Mouse (Mus musculus) adrenal gland, postnatal 14 days (tissue): ENCODE data around the gene Tom1l2. TPM values are rescaled to one million over a fixed set of nuclear protein-coding genes. Genes with fewer than 3 reads are reported as not detected.

Source experiments
- DNase-seq: peaks from one replicate; pipeline ENCODE4 v3.0.0; 2021; ENCODE audit warnings: mixed read lengths
- total RNA-seq: library from RNA; stranded (reverse); gene quantifications from 2 replicates; pipeline ENCODE4 v1.2.3, GENCODE M21; 2021

Tom1l2 gene
- total RNA-seq, 1 experiment from 2014 or later, result 55.9 TPM

GRCm38 (mm10) chr11:60305611-60306010 is 47.1 kb downstream of the Tom1l2 start:
- no peak for DNase-seq

- no peak for DNase-seq
Observed at GRCm38 (mm10) chr11:60303497-60303896, 49.2 kb downstream of the Tom1l2 start.

- no peak for DNase-seq
Observed at GRCm38 (mm10) chr11:60302354-60303083, 50.2 kb downstream of the Tom1l2 start.

- peak; percentile 14 for DNase-seq
Observed at GRCm38 (mm10) chr11:60301588-60302208, 51.0 kb downstream of the Tom1l2 start.

GRCm38 (mm10) chr11:60300318-60300717 is 52.4 kb downstream of the Tom1l2 start:
- peak; percentile 20 for DNase-seq

GRCm38 (mm10) chr11:60297772-60298171 is 54.9 kb downstream of the Tom1l2 start:
- DNase-seq, result no peak

GRCm38 (mm10) chr11:60294630-60295313 is 57.9 kb downstream of the Tom1l2 start:
- DNase-seq, result no peak

- no peak for DNase-seq
Observed at GRCm38 (mm10) chr11:60293683-60294629, 58.7 kb downstream of the Tom1l2 start.

- DNase-seq, result peak; percentile 80
Observed at GRCm38 (mm10) chr11:60292718-60293117, 60.0 kb downstream of the Tom1l2 start.

GRCm38 (mm10) chr11:60288980-60289379 is 63.7 kb downstream of the Tom1l2 start:
- DNase-seq, result no peak

- DNase-seq, result no peak
Observed at GRCm38 (mm10) chr11:60286311-60286710, 66.4 kb downstream of the Tom1l2 start.

- DNase-seq, result peak; percentile 53
Observed at GRCm38 (mm10) chr11:60280429-60281414, 72.0 kb downstream of the Tom1l2 start.

- no peak for DNase-seq
Observed at GRCm38 (mm10) chr11:60279483-60279882, 73.2 kb downstream of the Tom1l2 start.

- DNase-seq, result no peak
Observed at GRCm38 (mm10) chr11:60277771-60278170, 74.9 kb downstream of the Tom1l2 start.

GRCm38 (mm10) chr11:60277164-60277740 is 75.5 kb downstream of the Tom1l2 start:
- no peak for DNase-seq

GRCm38 (mm10) chr11:60276408-60277093 is 76.2 kb downstream of the Tom1l2 start:
- no peak for DNase-seq

GRCm38 (mm10) chr11:60273273-60273805 is 79.4 kb downstream of the Tom1l2 start:
- DNase-seq, result peak; percentile 83

- no peak for DNase-seq
Observed at GRCm38 (mm10) chr11:60268563-60268962, 84.1 kb downstream of the Tom1l2 start.

- no peak for DNase-seq
Observed at GRCm38 (mm10) chr11:60265271-60265985, 87.3 kb downstream of the Tom1l2 start.
